Mouse (Mus musculus): Measurements from ENCODE around the gene Clec4n. TPM values are rescaled to one million over a fixed set of nuclear protein-coding genes. Genes with fewer than 3 reads are reported as not detected.
"Not testable (repeated sequence)": the region's sequence is repeated elsewhere in the genome, so short reads cannot be mapped to it uniquely, and the experiment has no call there.

Gene Clec4n
- polyA plus RNA-seq (2016; fragmentation: Nextera tagmentation; extraction: Ambion mirVana), result 0.63 TPM in 1 of 2 replicates, not detected in the other

DNA sequence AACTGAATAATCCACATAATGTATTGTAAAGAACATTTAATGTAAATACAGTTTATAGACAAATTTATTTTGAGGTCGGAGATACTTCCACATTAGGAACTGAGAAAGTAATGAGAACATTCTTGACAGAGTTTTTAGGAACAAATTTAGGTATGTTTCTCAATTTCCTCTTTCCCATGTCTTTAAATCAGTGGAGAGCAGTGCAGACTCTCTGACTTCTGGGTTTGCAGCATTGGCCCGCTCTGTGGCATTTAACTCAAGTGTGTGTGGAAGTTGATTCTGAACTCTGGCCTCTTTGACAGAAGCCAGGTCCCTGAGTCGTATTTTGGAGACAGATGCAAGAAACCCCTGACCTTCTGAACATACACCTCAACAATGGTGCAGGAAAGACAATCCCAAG, at the start of gene Clec4n:
Gene Clec4n, plus strand, starts transcription at position 200 of the 400 bp plus-strand sequence.
- Histone ChIP-seq H3K27me3 (ENCODE audit: low read depth, poor library complexity, severe bottlenecking) (no peaks in the 10 kb centered on the region), H3K36me3 (no peaks in the 10 kb centered on the region), H3K4me1 (no peaks in the 10 kb centered on the region), H3K4me3 (no peak within 1 kb of the TSS), H3K27ac (no peak within 1 kb of the TSS), H3K9me3 (replicated peaks) (no peaks in the 10 kb centered on the region)
- no peak for DNase-seq (ENCODE audit: low spot score)
- 83% methylated on average over 3 of the region's 3 CpGs for WGBS

DNA sequence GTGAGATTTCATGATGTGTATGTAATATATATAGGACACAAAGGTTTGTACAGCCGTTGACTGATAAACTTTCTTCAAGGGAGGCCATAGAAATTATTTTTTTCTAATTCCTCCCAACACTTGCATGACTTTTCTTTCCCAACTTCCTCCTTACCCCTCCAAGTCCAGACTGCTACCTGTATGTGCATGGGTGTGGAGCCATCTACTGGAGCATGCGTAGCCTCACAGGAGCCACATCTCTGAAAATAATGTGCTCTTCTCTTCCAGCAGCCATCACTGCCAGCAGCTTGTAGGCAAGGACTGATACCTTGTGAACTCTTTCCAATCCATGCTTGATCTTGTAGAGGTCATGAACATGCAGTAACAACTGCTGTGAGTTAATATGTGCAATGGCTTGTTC, 44.8 kb upstream of the Clec4n start:
- WGBS, result 72% methylated on average over 2 of the region's 2 CpGs
- H3K4me3 ChIP-seq; H3K4me1 ChIP-seq; H3K36me3 ChIP-seq; H3K27ac ChIP-seq; H3K27me3 ChIP-seq (ENCODE audit: low read depth, poor library complexity, severe bottlenecking); H3K9me3 ChIP-seq (replicated peaks); DNase-seq (ENCODE audit: low spot score): not testable (repeated sequence)

DNA sequence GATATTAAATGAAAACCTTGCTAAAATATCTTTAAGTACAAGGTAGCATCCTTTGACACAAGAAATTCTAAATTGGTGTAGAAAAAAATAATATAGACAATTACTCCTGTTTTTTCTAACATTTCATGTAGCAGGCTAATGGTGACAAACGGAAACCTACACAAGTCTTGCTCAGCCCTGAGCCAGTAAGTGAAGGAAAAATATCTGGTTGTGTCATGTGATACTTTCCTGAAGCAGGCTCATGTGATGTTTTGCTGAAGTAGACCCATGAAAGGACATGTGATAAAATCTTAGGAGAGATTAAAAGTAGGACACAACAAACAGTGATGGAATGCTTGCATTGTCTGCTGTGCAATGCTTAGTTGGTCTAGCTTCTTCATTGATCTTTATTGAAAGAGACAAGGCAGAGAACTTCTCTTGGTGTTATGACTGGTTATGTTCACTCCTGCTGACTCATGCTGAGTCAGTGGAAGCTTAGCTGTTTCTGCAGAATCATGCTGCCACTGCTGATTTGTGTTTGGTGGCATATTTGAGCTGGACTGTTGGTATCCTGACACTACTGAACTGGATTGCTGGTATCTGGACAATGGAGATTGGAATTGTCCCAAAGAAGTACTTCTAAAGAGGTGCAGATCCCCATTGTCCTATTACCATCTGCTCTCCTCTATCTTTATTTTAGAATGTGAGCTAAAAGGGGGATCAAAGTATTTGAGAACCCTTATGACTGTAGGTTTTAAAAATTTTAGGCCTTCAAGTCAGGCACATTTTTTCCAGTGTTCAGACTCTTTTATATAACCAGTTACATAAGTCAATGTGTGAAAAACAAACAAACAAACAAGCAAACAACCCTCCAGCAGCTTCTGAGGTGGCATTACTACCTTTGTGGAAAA, 22.2 kb upstream of the Clec4n start:
- no peaks in the 10 kb centered on the region for H3K36me3 ChIP-seq
- H3K4me1 ChIP-seq, result no peaks in the 10 kb centered on the region
- H3K9me3 ChIP-seq (replicated peaks), result no peaks in the 10 kb centered on the region
- no peak overlapping the region for H3K27ac ChIP-seq
- WGBS, result 86% methylated on average over 1 of the region's 1 CpGs
- DNase-seq (ENCODE audit: low spot score), result no peak
- no peaks in the 10 kb centered on the region for H3K27me3 ChIP-seq (ENCODE audit: low read depth, poor library complexity, severe bottlenecking)
- no peak overlapping the region for H3K4me3 ChIP-seq

DNA sequence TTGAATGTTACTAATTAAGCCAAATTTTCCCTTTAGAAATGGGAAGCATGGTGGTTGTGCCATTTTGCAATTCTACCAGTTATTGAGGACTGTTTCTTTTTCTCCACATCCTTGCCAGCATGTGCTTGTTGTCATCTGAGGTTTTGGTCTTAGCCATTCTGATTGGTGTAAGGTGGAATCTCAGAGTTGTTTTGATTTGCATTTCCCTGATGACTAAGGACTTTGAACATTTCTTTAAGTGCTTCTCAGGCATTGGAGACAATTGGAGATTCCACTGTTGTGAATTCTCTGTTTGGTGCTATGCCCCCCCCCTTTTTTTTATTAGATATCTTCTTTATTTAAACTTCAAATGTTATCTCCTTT, 21.6 kb upstream of the Clec4n start:
- H3K9me3 ChIP-seq (replicated peaks); H3K27ac ChIP-seq; DNase-seq (ENCODE audit: low spot score); H3K27me3 ChIP-seq (ENCODE audit: low read depth, poor library complexity, severe bottlenecking); H3K4me3 ChIP-seq; H3K4me1 ChIP-seq; H3K36me3 ChIP-seq: not testable (repeated sequence)

DNA sequence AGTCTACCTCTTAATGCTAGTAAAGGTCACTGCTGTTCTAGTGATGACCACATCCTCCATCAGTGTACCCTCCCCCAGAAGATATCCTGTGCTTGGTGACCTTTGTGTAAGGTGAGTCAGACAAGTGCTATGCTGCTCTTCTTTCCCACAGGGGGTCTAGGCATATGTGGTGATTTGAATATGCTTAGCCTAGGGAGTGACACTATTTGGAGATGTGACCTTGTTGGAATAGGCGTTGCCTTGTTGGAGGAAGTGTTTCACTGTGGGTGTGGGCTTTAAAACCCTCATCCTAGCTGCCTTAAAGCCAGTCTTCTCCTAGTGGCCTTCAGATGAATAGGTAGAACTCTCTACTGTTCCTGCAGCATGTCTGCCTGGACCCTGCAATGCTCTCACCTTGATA, 17.9 kb upstream of the Clec4n start:
- Histone ChIP-seq H3K4me1 (no peaks in the 10 kb centered on the region), H3K27me3 (ENCODE audit: low read depth, poor library complexity, severe bottlenecking) (no peaks in the 10 kb centered on the region), H3K27ac (no peak overlapping the region), H3K4me3 (no peak overlapping the region), H3K36me3 (no peaks in the 10 kb centered on the region), H3K9me3 (replicated peaks) (no peaks in the 10 kb centered on the region)
- no peak for DNase-seq (ENCODE audit: low spot score)
- WGBS, result 84% methylated on average over 1 of the region's 1 CpGs

DNA sequence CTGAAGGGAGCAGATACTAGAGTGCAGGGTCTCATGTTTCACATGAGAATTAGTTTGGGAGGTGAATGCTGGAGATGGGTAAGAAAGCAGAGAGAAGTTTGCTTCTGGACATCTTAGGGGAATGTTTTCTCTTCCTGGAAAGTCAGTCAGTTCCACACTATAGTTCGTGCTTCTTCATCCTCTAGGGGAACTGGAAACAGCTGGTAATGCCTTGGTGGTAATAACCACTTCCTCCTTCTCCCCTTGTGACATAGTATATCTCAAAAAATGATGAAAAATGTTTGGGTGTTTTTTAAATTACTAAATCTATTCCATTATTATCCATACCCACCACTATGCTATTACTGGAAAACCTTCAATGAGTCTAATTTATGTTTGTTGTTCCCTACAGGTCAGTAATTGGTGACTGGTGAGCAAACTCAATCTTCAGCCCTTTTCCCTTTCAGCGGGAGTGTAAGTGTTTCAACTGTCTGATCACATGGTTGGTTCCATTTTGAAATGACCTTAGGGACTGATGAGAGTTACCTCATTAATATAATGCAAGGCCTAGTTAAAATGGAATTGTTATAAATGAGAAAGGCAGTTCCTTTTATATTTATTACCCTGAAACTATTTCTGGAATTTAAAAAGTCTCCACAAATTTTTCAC, 2.0 kb upstream of the Clec4n start:
- DNase-seq (ENCODE audit: low spot score), result no peak
- no peaks in the 10 kb centered on the region for H3K27me3 ChIP-seq (ENCODE audit: low read depth, poor library complexity, severe bottlenecking)
- no peak overlapping the region for H3K27ac ChIP-seq
- H3K4me3 ChIP-seq, result no peak overlapping the region
- no peaks in the 10 kb centered on the region for H3K36me3 ChIP-seq
- WGBS, result 75% methylated on average over 2 of the region's 2 CpGs
- no peaks in the 10 kb centered on the region for H3K4me1 ChIP-seq
- H3K9me3 ChIP-seq (replicated peaks), result no peaks in the 10 kb centered on the region

DNA sequence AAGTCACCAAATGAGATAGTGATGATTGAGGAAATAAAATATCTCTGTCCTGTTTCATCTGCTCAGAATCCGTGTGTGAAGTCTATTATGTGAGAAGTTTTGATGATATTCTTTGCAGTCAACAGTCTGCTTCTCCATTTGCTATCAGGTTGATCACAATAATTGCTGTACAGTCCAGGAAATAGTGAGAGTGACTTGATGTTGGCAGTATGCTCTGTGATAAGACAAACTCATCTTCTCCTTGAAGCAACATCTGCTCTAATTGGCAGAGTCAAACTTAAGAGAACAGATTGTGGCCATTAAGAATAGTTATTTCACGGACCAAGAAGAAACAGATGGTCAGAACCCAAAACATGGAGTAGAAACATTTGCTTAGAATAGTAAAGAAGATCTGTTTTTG, 1.5 kb downstream of the Clec4n start:
- Histone ChIP-seq H3K27ac (no peak overlapping the region), H3K9me3 (replicated peaks) (no peaks in the 10 kb centered on the region), H3K36me3 (no peaks in the 10 kb centered on the region), H3K27me3 (ENCODE audit: low read depth, poor library complexity, severe bottlenecking) (no peaks in the 10 kb centered on the region), H3K4me3 (no peak overlapping the region), H3K4me1 (no peaks in the 10 kb centered on the region)
- WGBS, result 84% methylated on average over 2 of the region's 2 CpGs
- DNase-seq (ENCODE audit: low spot score), result no peak

DNA sequence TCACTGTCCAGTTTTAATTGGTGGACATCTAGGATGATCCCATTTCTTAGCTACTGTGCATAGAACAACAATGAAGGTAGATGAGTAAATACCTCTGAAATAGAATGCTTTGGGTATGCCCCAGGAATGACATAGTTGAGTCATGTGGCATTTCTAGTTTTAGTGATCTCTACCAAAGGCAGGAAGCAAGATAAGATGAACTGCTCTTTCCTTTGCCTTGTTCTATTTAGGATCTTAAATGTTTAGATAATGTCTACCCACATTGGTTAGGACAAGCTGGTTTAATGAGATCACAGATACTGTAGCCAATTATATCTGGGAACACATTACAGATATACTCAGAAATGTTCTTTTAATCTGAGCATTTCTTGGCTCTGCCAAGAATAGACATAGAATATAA, 7.9 kb downstream of the Clec4n start:
- no peak for DNase-seq (ENCODE audit: low spot score)
- no peaks in the 10 kb centered on the region for H3K27me3 ChIP-seq (ENCODE audit: low read depth, poor library complexity, severe bottlenecking)
- H3K4me3 ChIP-seq, result no peak overlapping the region
- no peaks in the 10 kb centered on the region for H3K9me3 ChIP-seq (replicated peaks)
- no peaks in the 10 kb centered on the region for H3K4me1 ChIP-seq
- H3K36me3 ChIP-seq, result no peaks in the 10 kb centered on the region
- no peak overlapping the region for H3K27ac ChIP-seq

DNA sequence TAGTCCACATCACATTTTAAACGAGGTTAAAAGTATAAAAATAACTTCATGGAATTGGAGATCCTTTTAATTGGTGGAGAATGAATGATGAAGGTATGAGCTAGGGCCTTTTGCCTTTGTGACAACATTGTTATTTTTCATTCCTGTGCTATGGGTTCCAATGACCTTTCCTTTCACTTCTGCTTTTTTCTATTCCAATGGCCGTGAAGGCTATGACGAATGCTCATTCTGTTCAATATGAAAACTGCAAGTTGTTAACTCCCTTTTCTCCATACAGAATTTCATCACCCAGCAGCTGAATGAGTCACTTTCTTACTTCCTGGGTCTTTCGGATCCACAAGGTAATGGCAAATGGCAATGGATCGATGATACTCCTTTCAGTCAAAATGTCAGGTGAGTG, 14.6 kb downstream of the Clec4n start:
- no peaks in the 10 kb centered on the region for H3K36me3 ChIP-seq
- no peaks in the 10 kb centered on the region for H3K27me3 ChIP-seq (ENCODE audit: low read depth, poor library complexity, severe bottlenecking)
- WGBS, result 89% methylated on average over 5 of the region's 5 CpGs
- DNase-seq (ENCODE audit: low spot score), result no peak
- H3K27ac ChIP-seq, result no peak overlapping the region
- H3K4me1 ChIP-seq, result no peaks in the 10 kb centered on the region
- no peak overlapping the region for H3K4me3 ChIP-seq
- H3K9me3 ChIP-seq (replicated peaks), result no peaks in the 10 kb centered on the region

DNA sequence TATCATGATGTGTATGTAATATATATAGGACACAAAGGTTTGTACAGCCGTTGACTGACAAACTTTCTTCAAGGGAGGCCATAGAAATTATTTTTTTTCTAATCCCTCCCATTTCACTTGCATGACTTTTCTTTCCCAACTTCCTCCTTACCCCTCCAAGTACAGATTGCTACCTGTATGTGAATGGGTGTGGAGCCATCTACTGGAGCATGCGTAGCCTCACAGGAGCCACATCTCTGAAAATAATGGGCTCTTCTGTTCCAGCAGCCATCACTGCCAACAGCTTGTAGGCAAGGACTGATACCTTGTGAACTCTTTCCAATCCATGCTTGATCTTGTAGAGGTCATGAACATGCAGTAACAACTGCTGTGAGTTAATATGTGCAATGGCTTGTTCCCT, 19.2 kb downstream of the Clec4n start:
- not testable (repeated sequence) for H3K36me3 ChIP-seq; DNase-seq (ENCODE audit: low spot score); H3K27ac ChIP-seq; H3K4me3 ChIP-seq; H3K27me3 ChIP-seq (ENCODE audit: low read depth, poor library complexity, severe bottlenecking); H3K9me3 ChIP-seq (replicated peaks); H3K4me1 ChIP-seq
- 79% methylated on average over 2 of the region's 2 CpGs for WGBS

DNA sequence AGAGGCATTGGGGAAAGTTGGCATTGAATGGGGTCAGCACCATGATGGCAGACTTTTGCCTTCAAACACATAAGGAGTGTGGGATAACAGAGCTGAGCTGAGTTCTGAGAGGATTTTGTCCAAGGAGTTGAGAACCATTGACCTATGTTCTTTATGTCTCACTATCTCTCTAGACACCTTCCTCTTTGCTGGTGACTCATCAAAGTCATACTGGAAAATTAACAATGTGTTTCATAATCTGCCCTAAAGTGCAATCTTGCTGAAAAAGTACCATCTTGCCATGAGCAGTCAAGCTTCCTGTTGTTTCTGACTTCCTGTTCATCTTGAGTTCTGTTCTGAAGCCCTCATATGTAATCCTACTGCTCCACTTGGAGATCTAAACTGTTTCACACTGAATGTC, 23.1 kb downstream of the Clec4n start:
- H3K4me1 ChIP-seq, result no peaks in the 10 kb centered on the region
- no peak overlapping the region for H3K27ac ChIP-seq
- H3K4me3 ChIP-seq, result no peak overlapping the region
- no peaks in the 10 kb centered on the region for H3K9me3 ChIP-seq (replicated peaks)
- DNase-seq (ENCODE audit: low spot score), result no peak
- no peaks in the 10 kb centered on the region for H3K27me3 ChIP-seq (ENCODE audit: low read depth, poor library complexity, severe bottlenecking)
- H3K36me3 ChIP-seq, result no peaks in the 10 kb centered on the region

DNA sequence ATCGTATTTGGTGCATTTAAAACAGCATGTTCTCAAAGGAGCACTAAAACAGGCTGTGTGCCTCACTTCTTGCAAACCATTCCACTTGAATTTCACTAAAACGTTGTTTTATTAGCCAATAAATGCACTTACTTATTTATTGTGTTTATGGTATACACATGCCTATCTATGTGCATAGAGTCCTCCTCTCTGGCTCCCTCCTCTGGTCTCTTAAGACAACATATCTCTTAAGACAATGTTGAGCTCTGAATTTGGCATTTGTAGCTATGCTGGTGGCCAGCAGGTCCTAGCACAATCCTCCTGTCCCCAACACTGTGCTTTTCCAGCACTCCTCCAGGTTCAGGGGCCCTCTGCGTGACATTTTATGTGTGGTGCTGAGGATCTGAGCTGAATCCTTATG, 29.3 kb downstream of the Clec4n start:
- no peaks in the 10 kb centered on the region for H3K4me1 ChIP-seq
- 86% methylated on average over 3 of the region's 3 CpGs for WGBS

DNA sequence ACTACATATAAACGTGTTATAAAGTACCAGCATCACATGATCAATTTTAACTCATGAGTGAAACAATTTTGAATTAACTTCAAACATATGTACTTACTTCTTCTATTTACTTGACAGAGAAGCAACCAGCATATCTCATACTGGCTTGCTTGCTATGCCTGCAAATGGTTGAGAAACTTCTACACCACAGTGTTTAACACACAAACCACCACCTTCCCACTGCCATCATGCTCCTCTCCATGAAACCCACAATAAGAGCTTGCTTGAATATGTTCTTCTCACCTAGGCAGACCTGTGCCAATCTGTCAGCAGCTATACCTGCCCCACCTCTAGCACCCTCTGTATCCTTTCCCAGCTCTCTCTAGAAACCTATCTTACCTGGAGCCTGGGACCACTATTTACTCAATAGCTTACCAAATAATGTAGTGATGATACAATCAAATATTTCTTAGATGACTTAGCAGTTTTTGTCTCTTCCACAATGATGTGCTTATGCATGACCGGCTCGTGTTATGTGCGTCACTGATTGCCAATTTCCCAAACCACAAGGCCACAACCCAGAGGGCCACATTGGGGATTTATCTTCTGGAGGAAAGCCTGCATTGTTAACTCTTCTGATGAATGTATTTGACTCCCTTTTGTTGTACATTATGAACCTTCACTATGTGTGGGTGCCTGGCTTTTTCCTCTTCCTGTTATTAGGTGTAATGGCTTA, 30.4 kb downstream of the Clec4n start:
- 83% methylated on average over 4 of the region's 4 CpGs for WGBS
- Histone ChIP-seq H3K27ac (no peak overlapping the region), H3K4me1 (no peaks in the 10 kb centered on the region), H3K27me3 (ENCODE audit: low read depth, poor library complexity, severe bottlenecking) (no peaks in the 10 kb centered on the region), H3K9me3 (replicated peaks) (no peaks in the 10 kb centered on the region), H3K36me3 (no peaks in the 10 kb centered on the region), H3K4me3 (no peak overlapping the region)
- no peak for DNase-seq (ENCODE audit: low spot score)

More for the DNA sequence above, 29.3 kb downstream of the Clec4n start:
- Histone ChIP-seq H3K9me3 (replicated peaks) (no peaks in the 10 kb centered on the region), H3K27me3 (ENCODE audit: low read depth, poor library complexity, severe bottlenecking) (no peaks in the 10 kb centered on the region), H3K4me3 (no peak overlapping the region), H3K36me3 (no peaks in the 10 kb centered on the region), H3K27ac (no peak overlapping the region)
- DNase-seq (ENCODE audit: low spot score), result no peak
